Mouse (Mus musculus): Measurements from ENCODE around the gene Kcnip4. TPM values are rescaled to one million over a fixed set of nuclear protein-coding genes. Genes with fewer than 3 reads are reported as not detected.
A peak's percentile ranks its signal among the peaks of the same experiment; 100 is the strongest.

Gene Kcnip4
- total and polyA plus RNA-seq, 2 experiments from 2014 or later, result 22.6 to 30.1 TPM

DNA sequence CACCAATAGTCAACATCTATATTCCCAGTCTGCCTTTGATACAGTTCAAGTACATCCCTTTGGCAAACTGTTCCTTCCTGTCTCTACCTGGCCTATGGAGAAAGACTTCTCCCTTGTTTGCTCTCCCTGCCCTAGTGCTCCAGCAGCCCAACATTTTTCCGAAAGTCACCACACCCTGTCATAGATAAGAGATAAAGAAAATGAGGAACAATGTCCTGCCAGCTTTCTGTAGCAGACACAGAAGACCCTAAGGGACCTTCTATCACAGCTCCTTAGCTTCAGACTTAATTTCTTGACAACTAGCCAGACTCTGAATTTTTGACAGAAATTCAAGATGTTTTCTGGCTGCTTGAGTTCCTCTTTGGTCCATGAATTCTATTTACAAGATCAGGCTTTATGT lies 1013.4 kb downstream of the Kcnip4 start:
- WGBS, result 77% methylated on average over 1 of the region's 1 CpGs
- H3K4me1 ChIP-seq (ENCODE audit: insufficient read depth, low read length), result no peaks in the 10 kb centered on the region
- no peak overlapping the region for H3K27ac ChIP-seq (ENCODE audit: low read depth, low read length)
- H3K27me3 ChIP-seq (ENCODE audit: insufficient read depth, low read length), result no peaks in the 10 kb centered on the region
- no peak overlapping the region for H3K9ac ChIP-seq (replicated peaks; ENCODE audit: low read length, poor library complexity, severe bottlenecking)
- H3K9me3 ChIP-seq (ENCODE audit: low read length), result no peaks in the 10 kb centered on the region
- no peaks in the 10 kb centered on the region for H3K36me3 ChIP-seq (ENCODE audit: insufficient read depth, low read length)
- ATAC-seq (ENCODE audit: low FRiP score) (no peak), DNase-seq (ENCODE audit: low spot score) (no peak)
- TF ChIP-seq CTCF (IDR thresholded peaks at IDR 0.05), result no peak
- H3K4me2 ChIP-seq (ENCODE audit: low read depth, low read length, poor library complexity, severe bottlenecking), result no peak overlapping the region
- H3K4me3 ChIP-seq (ENCODE audit: low read depth, low read length), result no peak overlapping the region

DNA sequence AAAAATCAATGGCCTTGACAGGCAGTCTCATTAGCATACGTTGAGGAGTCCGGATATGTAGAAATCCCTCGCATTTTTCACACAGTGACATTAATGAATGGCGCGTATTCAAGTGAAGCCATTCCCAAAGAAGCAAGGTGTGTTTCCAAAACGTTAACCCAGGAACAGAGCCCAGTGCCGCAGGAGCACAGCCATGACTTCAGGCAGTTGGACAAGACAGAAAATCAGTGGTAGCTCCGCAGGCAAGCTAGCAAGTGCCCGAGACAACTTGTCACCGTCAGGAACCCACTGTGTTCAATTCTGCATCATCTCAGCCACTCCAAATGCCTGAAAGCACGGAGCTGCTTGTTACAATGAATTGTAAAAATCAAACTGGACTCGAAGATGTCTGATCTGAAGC lies 1014.5 kb downstream of the Kcnip4 start:
- Histone ChIP-seq H3K27ac (ENCODE audit: low read depth, low read length) (no peak overlapping the region), H3K4me3 (ENCODE audit: low read depth, low read length) (no peak overlapping the region), H3K9me3 (ENCODE audit: low read length) (no peaks in the 10 kb centered on the region), H3K4me2 (ENCODE audit: low read depth, low read length, poor library complexity, severe bottlenecking) (no peak overlapping the region), H3K9ac (replicated peaks; ENCODE audit: low read length, poor library complexity, severe bottlenecking) (no peak overlapping the region), H3K27me3 (ENCODE audit: insufficient read depth, low read length) (no peaks in the 10 kb centered on the region), H3K36me3 (ENCODE audit: insufficient read depth, low read length) (no peaks in the 10 kb centered on the region), H3K4me1 (ENCODE audit: insufficient read depth, low read length) (no peaks in the 10 kb centered on the region)
- ATAC-seq (ENCODE audit: low FRiP score), result no peak
- DNase-seq (ENCODE audit: low spot score), result no peak
- WGBS, result 67% methylated on average over 12 of the region's 12 CpGs
- no peak for TF ChIP-seq CTCF (IDR thresholded peaks at IDR 0.05)

DNA sequence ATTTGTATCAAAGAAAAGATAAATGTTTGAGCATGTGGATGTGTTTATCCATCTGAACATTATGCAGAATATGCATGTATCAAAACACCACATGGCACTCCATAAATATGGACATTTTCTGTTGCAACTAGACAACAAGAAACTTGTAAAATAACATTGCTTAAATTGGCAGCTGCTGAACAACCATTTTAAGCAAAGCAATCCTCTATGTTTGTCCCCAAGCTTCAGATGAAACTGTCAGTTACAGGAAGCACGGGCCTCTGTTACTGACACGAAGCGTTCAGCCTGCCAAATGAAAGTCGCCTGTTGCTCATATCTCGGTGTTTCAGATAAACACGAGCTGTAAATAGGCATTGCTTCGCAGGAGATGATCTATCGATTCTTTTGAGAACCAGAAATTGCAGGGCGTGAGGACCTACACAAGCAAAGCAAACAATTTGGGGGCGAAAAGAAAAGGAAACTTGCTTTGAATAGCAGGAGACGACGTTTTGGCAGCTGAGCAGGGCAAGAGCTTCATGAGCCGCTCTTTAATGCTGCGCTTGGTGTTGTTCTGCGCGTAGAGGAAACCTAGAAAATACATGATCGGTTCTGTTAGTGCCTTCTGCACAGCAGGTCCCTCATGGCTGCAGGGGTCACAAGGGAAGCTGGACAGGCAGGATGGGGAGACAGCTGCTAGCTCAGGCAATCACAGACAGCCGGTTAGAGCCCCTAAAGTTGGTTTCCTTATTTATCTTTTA lies 1015.3 kb downstream of the Kcnip4 start:
- DNase-seq (ENCODE audit: low spot score) (peak; percentile 14), ATAC-seq (ENCODE audit: low FRiP score) (no peak)
- Histone ChIP-seq H3K4me3 (ENCODE audit: low read depth, low read length) (no peak overlapping the region), H3K9me3 (ENCODE audit: low read length) (no peaks in the 10 kb centered on the region), H3K36me3 (ENCODE audit: insufficient read depth, low read length) (no peaks in the 10 kb centered on the region), H3K27me3 (ENCODE audit: insufficient read depth, low read length) (no peaks in the 10 kb centered on the region), H3K9ac (replicated peaks; ENCODE audit: low read length, poor library complexity, severe bottlenecking) (no peak overlapping the region), H3K4me1 (ENCODE audit: insufficient read depth, low read length) (no peaks in the 10 kb centered on the region), H3K27ac (ENCODE audit: low read depth, low read length) (no peak overlapping the region), H3K4me2 (ENCODE audit: low read depth, low read length, poor library complexity, severe bottlenecking) (no peak overlapping the region)
- 65% methylated on average over 18 of the region's 18 CpGs for WGBS
- TF ChIP-seq CTCF (IDR thresholded peaks at IDR 0.05), result no peak

DNA sequence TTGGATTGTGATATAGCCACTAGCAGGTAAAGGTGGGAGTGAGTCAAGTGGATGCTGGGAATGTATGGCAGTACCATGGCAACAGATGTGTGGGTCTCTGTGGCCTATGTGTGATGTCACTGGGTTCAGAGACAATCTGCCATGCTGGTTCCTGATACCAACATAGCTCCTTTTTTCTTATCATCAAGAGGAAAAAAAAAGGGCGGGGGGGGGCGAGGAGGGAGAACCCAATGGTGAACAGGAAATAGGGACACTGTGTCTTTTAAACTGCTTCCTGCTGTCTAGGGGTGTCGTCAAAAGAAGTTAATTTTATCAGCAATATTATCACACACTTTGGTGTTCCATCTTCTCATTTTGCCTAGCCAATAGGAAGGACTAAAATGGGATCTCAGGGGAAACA lies 1021.6 kb downstream of the Kcnip4 start:
- Histone ChIP-seq H3K27me3 (ENCODE audit: insufficient read depth, low read length) (no peaks in the 10 kb centered on the region), H3K9me3 (ENCODE audit: low read length) (no peaks in the 10 kb centered on the region), H3K4me1 (ENCODE audit: insufficient read depth, low read length) (no peaks in the 10 kb centered on the region), H3K9ac (replicated peaks; ENCODE audit: low read length, poor library complexity, severe bottlenecking) (no peak overlapping the region), H3K4me3 (ENCODE audit: low read depth, low read length) (no peak overlapping the region), H3K36me3 (ENCODE audit: insufficient read depth, low read length) (no peaks in the 10 kb centered on the region), H3K4me2 (ENCODE audit: low read depth, low read length, poor library complexity, severe bottlenecking) (no peak overlapping the region), H3K27ac (ENCODE audit: low read depth, low read length) (no peak overlapping the region)
- no peak for ATAC-seq (ENCODE audit: low FRiP score)
- TF ChIP-seq CTCF (IDR thresholded peaks at IDR 0.05), result no peak
- no peak for DNase-seq (ENCODE audit: low spot score)
- 90% methylated on average over 3 of the region's 3 CpGs for WGBS

DNA sequence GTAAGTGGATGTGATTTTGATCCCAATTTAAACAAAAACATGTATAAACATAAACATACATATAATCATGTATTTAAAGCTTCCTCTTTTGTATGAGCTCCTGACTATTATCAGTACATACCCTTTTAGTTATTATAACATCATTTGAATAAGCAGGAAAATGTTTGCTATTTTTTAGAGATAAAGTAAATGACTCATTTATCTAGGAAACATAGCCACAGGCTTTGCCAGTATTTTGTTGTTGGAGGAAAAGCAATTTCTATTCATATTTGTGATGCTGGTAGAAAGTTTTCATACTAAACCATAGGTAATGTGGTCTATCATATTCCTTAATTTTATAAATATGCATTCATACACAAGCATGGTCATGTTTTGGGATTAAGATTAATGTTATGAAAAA lies 1022.3 kb downstream of the Kcnip4 start:
- Histone ChIP-seq H3K9me3 (ENCODE audit: low read length) (no peaks in the 10 kb centered on the region), H3K27ac (ENCODE audit: low read depth, low read length) (no peak overlapping the region), H3K4me2 (ENCODE audit: low read depth, low read length, poor library complexity, severe bottlenecking) (no peak overlapping the region), H3K4me1 (ENCODE audit: insufficient read depth, low read length) (no peaks in the 10 kb centered on the region), H3K36me3 (ENCODE audit: insufficient read depth, low read length) (no peaks in the 10 kb centered on the region), H3K4me3 (ENCODE audit: low read depth, low read length) (no peak overlapping the region), H3K9ac (replicated peaks; ENCODE audit: low read length, poor library complexity, severe bottlenecking) (no peak overlapping the region), H3K27me3 (ENCODE audit: insufficient read depth, low read length) (no peaks in the 10 kb centered on the region)
- ATAC-seq (ENCODE audit: low FRiP score), result no peak
- no peak for DNase-seq (ENCODE audit: low spot score)
- TF ChIP-seq CTCF (IDR thresholded peaks at IDR 0.05), result no peak

DNA sequence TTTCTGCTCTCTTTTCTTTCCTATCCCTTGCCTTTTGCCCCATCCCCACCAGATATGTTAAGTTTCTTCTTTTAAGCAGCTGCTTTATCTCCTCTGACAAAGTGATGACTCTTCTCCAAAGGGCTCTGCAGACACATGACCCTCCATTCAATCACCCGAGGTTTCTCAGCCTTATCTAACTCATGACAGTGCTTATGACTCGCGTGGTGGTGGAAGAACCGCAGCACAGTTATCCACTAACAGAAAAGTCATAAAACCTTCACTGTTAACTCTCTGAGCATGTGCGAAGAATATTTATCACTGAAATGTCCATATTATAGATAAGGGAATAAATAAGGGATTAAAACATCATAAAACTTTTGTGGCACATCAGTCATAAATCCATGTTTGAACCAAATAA lies 1024.5 kb downstream of the Kcnip4 start:
- no peak for TF ChIP-seq CTCF (IDR thresholded peaks at IDR 0.05)
- Histone ChIP-seq H3K4me3 (ENCODE audit: low read depth, low read length) (no peak overlapping the region), H3K9me3 (ENCODE audit: low read length) (no peaks in the 10 kb centered on the region), H3K27me3 (ENCODE audit: insufficient read depth, low read length) (no peaks in the 10 kb centered on the region), H3K27ac (ENCODE audit: low read depth, low read length) (no peak overlapping the region), H3K4me1 (ENCODE audit: insufficient read depth, low read length) (no peaks in the 10 kb centered on the region), H3K4me2 (ENCODE audit: low read depth, low read length, poor library complexity, severe bottlenecking) (no peak overlapping the region), H3K9ac (replicated peaks; ENCODE audit: low read length, poor library complexity, severe bottlenecking) (no peak overlapping the region), H3K36me3 (ENCODE audit: insufficient read depth, low read length) (no peaks in the 10 kb centered on the region)
- ATAC-seq (ENCODE audit: low FRiP score) (no peak), DNase-seq (ENCODE audit: low spot score) (no peak)
- WGBS, result 89% methylated on average over 5 of the region's 5 CpGs

All from midbrain, postnatal 0 days (tissue).